Mouse (Mus musculus) E14TG2a.4 (cell line): ENCODE data around the gene Tmem104.

Experiments
- H3K27me3 ChIP-seq: 2 replicates; pipeline ENCODE4 v1.6.1; 2014; ENCODE audit warnings: low read length, control low read depth; ENCODE audit not compliant: insufficient read depth
- H3K36me3 ChIP-seq: 2 replicates; pipeline ENCODE4 v1.6.1; 2014; ENCODE audit warnings: low read length, control low read depth; ENCODE audit not compliant: insufficient read depth
- H3K4me1 ChIP-seq: replicated peaks from 2 replicates; pipeline ENCODE4 v1.6.1; 2014; ENCODE audit warnings: low read depth, low read length, control low read depth
- H3K4me3 ChIP-seq: replicated peaks from 2 replicates; pipeline ENCODE4 v1.5.1; 2014; ENCODE audit warnings: mild to moderate bottlenecking, low read length
- H3K9me3 ChIP-seq: 2 replicates; pipeline ENCODE4 v1.6.1; 2014; ENCODE audit warnings: low read length, control low read depth
- CTCF ChIP-seq: conservative IDR thresholded peaks from 2 replicates; pipeline ENCODE4 v1.5.1; 2014; ENCODE audit warnings: low read length
- NANOG ChIP-seq: IDR thresholded peaks from 2 replicates; pipeline ENCODE4 v1.6.1; 2014; ENCODE audit warnings: borderline replicate concordance, low read length, mixed read lengths
- POU5F1 ChIP-seq: IDR thresholded peaks from 2 replicates; pipeline ENCODE4 v1.6.1; 2014; ENCODE audit warnings: low read length, borderline replicate concordance

Tmem104 gene

GRCm38 (mm10) chr11:115155053-115155634 lies 32.1 kb upstream of the Tmem104 start:
- Histone ChIP-seq H3K36me3 (no peaks in the 10 kb centered on the region), H3K4me1 (peaks cover 41% of the 10 kb centered on the region), H3K9me3 (no peaks in the 10 kb centered on the region), H3K27me3 (peaks cover 78% of the 10 kb centered on the region), H3K4me3 (no peak overlapping the region)
- TF ChIP-seq CTCF, result no peak

GRCm38 (mm10) chr11:115157933-115158719 lies 29.2 kb upstream of the Tmem104 start:
- Histone ChIP-seq H3K4me3 (no peak overlapping the region), H3K9me3 (no peaks in the 10 kb centered on the region), H3K4me1 (peaks cover 52% of the 10 kb centered on the region), H3K27me3 (peaks cover 76% of the 10 kb centered on the region), H3K36me3 (no peaks in the 10 kb centered on the region)
- TF ChIP-seq NANOG (no peak), POU5F1 (no peak), CTCF (no peak)

GRCm38 (mm10) chr11:115160016-115160797 lies 27.1 kb upstream of the Tmem104 start:
- Histone ChIP-seq H3K36me3 (no peaks in the 10 kb centered on the region), H3K9me3 (no peaks in the 10 kb centered on the region), H3K27me3 (peaks cover 68% of the 10 kb centered on the region), H3K4me3 (no peak overlapping the region), H3K4me1 (peaks cover 44% of the 10 kb centered on the region)
- no peak for TF ChIP-seq POU5F1
- no peak for TF ChIP-seq NANOG
- peak; percentile 92 for TF ChIP-seq CTCF

- TF ChIP-seq POU5F1, result no peak
- TF ChIP-seq NANOG, result no peak
- peak; percentile 94 for TF ChIP-seq CTCF
- H3K36me3 ChIP-seq, result peaks cover 6% of the 10 kb centered on the region
- peaks cover 51% of the 10 kb centered on the region for H3K4me1 ChIP-seq
Measured at GRCm38 (mm10) chr11:115160883-115161577, 26.3 kb upstream of the Tmem104 start.

GRCm38 (mm10) chr11:115161578-115162204 lies 25.6 kb upstream of the Tmem104 start:
- 0 out of 2 replicates have a peak overlapping the region, but pooled peaks have one; percentile 97 for H3K4me3 ChIP-seq
- TF ChIP-seq CTCF (no peak), NANOG (no peak), POU5F1 (no peak)
- no peaks in the 10 kb centered on the region for H3K9me3 ChIP-seq

More at GRCm38 (mm10) chr11:115160883-115161577, 26.3 kb upstream of the Tmem104 start:
- Histone ChIP-seq H3K27me3 (peaks cover 68% of the 10 kb centered on the region), H3K4me3 (no peak overlapping the region), H3K9me3 (no peaks in the 10 kb centered on the region)

GRCm38 (mm10) chr11:115162205-115162601 lies 25.1 kb upstream of the Tmem104 start:
- peaks cover 58% of the 10 kb centered on the region for H3K27me3 ChIP-seq

More at GRCm38 (mm10) chr11:115161578-115162204, 25.6 kb upstream of the Tmem104 start:
- H3K36me3 ChIP-seq, result peaks cover 12% of the 10 kb centered on the region
- peaks cover 54% of the 10 kb centered on the region for H3K4me1 ChIP-seq
- peaks cover 63% of the 10 kb centered on the region for H3K27me3 ChIP-seq

GRCm38 (mm10) chr11:115162832-115163480 lies 24.3 kb upstream of the Tmem104 start, which contains the start of gene Slc9a3r1:
TSS of gene Slc9a3r1 (plus strand) at chr11:115163341.
- peaks cover 63% of the 10 kb centered on the region for H3K4me1 ChIP-seq
- peaks cover 51% of the 10 kb centered on the region for H3K27me3 ChIP-seq
- H3K36me3 ChIP-seq, result peaks cover 24% of the 10 kb centered on the region
- no peak for TF ChIP-seq NANOG
- no peak for TF ChIP-seq CTCF
- TF ChIP-seq POU5F1, result no peak
- H3K9me3 ChIP-seq, result no peaks in the 10 kb centered on the region
- peak within 1 kb of the TSS; percentile 97 for H3K4me3 ChIP-seq

More at GRCm38 (mm10) chr11:115162205-115162601, 25.1 kb upstream of the Tmem104 start:
- Histone ChIP-seq H3K4me3 (peak overlapping the region; percentile 97), H3K9me3 (no peaks in the 10 kb centered on the region), H3K4me1 (peaks cover 56% of the 10 kb centered on the region), H3K36me3 (peaks cover 18% of the 10 kb centered on the region)
- no peak for TF ChIP-seq NANOG
- TF ChIP-seq POU5F1, result no peak
- no peak for TF ChIP-seq CTCF
